Mouse (Mus musculus) ES-E14 (cell line): ENCODE data around the gene Dpy30. TPM values are rescaled to one million over a fixed set of nuclear protein-coding genes. Genes with fewer than 3 reads are reported as not detected.

Experiments used
- DNase-seq: peaks from one replicate; pipeline ENCODE4 v3.0.0-alpha.2; 2013; ENCODE audit warnings: low read depth, low spot score
- H3K27ac ChIP-seq: 2 replicates; pipeline ENCODE4 v1.5.1; 2012; ENCODE audit warnings: low read depth, mild to moderate bottlenecking, low read length, moderate library complexity, mixed read lengths; ENCODE audit not compliant: poor library complexity, insufficient read depth, severe bottlenecking
- H3K36me3 ChIP-seq: 2 replicates; pipeline ENCODE4 v1.6.1; 2012; ENCODE audit warnings: mild to moderate bottlenecking, low read length, moderate library complexity, mixed read lengths; ENCODE audit not compliant: control insufficient read depth, poor library complexity, insufficient read depth, severe bottlenecking
- H3K4me1 ChIP-seq, 2 experiments: fragments of 150-350 bp in 1 of 2; sonication (generic) in 1 of 2; 2 replicates each; pipeline ENCODE4 v1.6.1; 2012; ENCODE audit warnings: low read length in 2 of 2, mild to moderate bottlenecking in 1 of 2, mixed read lengths in 1 of 2; ENCODE audit not compliant: control insufficient read depth in 2 of 2, insufficient read depth in 2 of 2, poor library complexity in 1 of 2
- H3K4me3 ChIP-seq, 2 experiments: fragments of 150-350 bp in 1 of 2; sonication (generic) in 1 of 2; 2 replicates each; pipeline ENCODE4 v1.5.1; 2012; ENCODE audit warnings: low read length in 2 of 2, low read depth in 1 of 2, mild to moderate bottlenecking in 1 of 2, mixed read lengths in 1 of 2; ENCODE audit not compliant: insufficient read depth in 1 of 2, poor library complexity in 1 of 2, severe bottlenecking in 1 of 2
- H3K9ac ChIP-seq: 2 replicates; pipeline ENCODE4 v1.6.1; 2012; ENCODE audit warnings: low read depth, mild to moderate bottlenecking, low read length, mixed read lengths; ENCODE audit not compliant: poor library complexity, insufficient read depth, severe bottlenecking
- H3K9me3 ChIP-seq: fragments of 150-350 bp; sonication (generic); 2 replicates; pipeline ENCODE4 v1.6.1; 2012; ENCODE audit warnings: low read depth, mild to moderate bottlenecking, low read length; ENCODE audit not compliant: control insufficient read depth, insufficient read depth
- CHD2 ChIP-seq: IDR thresholded peaks from 2 replicates; pipeline ENCODE4 v1.6.1; 2014; ENCODE audit warnings: mild to moderate bottlenecking, low read depth, low read length, inconsistent platforms
- HCFC1 ChIP-seq: IDR thresholded peaks from 2 replicates; pipeline ENCODE4 v1.6.1; 2012; ENCODE audit warnings: low read length, inconsistent platforms, borderline replicate concordance; ENCODE audit not compliant: insufficient read depth
- MAFK ChIP-seq: IDR thresholded peaks from 2 replicates; pipeline ENCODE4 v1.6.1; 2014; ENCODE audit warnings: mild to moderate bottlenecking, low read depth, low read length, inconsistent platforms; ENCODE audit not compliant: insufficient read depth
- ZC3H11A ChIP-seq: IDR thresholded peaks from 2 replicates; pipeline ENCODE4 v1.6.1; 2012; ENCODE audit warnings: low read depth, mild to moderate bottlenecking, inconsistent platforms, low read length, borderline replicate concordance
- ZNF384 ChIP-seq: IDR thresholded peaks from 2 replicates; pipeline ENCODE4 v1.6.1; 2012; ENCODE audit warnings: low read depth, low read length, inconsistent platforms
- in situ Hi-C, 2 experiments: fragments of 600-800 bp; cut with MboI; formaldehyde crosslinking; loops; one replicate each; pipeline ENCODE4 v1.15.1; 2025; ENCODE audit warnings: low sequenced_read_pairs in 2 of 2, inconsistent platforms in 1 of 2; ENCODE audit not compliant: unreplicated experiment in 2 of 2
- total RNA-seq: library from RNA; depleted of rRNA; stranded (reverse); fragments of 300-350 nt; gene quantifications from 2 replicates; pipeline ENCODE4 v1.2.3, GENCODE M21; 2012; rRNA removed

Dpy30 gene
- total RNA-seq, 1 experiment, result 180 TPM

GRCm38 (mm10) chr17:74264333-74265155 is 59.2 kb downstream of the Dpy30 start:
- no peak overlapping the region for H3K9ac ChIP-seq

DNA sequence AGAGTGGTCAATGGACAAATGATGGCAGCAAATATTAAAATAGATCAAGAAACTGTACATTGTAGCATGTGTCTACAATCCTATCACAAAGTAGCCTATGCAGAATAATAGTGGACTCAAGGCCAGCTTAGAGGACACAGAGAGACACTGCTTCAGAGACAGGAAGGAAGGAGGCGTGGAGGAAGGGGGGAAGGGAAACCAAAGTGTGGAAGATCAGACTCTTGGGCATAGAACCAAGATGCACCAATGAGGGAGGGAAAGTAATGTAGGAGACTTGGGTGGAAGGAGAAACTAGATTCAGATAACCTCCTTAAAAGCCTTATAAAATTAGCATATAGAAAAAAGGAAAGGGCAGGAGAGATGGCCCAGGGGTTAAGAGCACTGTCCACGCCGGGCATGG is 61.3 kb downstream of the Dpy30 start:
- in situ Hi-C loops, result no loop called here
- H3K4me1 ChIP-seq, result peaks cover 3 to 11% of the 10 kb centered on the region in 2 experiments; a peak in 1 of 4 replicates
- H3K9me3 ChIP-seq, result no peaks in the 10 kb centered on the region
- no peak overlapping the region for H3K4me3 ChIP-seq
- H3K27ac ChIP-seq, result no peak overlapping the region
- TF ChIP-seq ZC3H11A, result no peak
- no peak for TF ChIP-seq ZNF384
- no peak for TF ChIP-seq HCFC1
- TF ChIP-seq CHD2, result no peak
- TF ChIP-seq MAFK, result no peak
- H3K36me3 ChIP-seq, result no peaks in the 10 kb centered on the region
- H3K9ac ChIP-seq, result no peak overlapping the region
- DNase-seq, result no peak

More at GRCm38 (mm10) chr17:74264333-74265155, 59.2 kb downstream of the Dpy30 start:
- TF ChIP-seq MAFK, result no peak
- no peak for TF ChIP-seq HCFC1
- TF ChIP-seq ZC3H11A, result no peak
- TF ChIP-seq ZNF384, result no peak
- TF ChIP-seq CHD2, result no peak
- Histone ChIP-seq H3K36me3 (no peaks in the 10 kb centered on the region), H3K9me3 (no peaks in the 10 kb centered on the region), H3K27ac (no peak overlapping the region), H3K4me3 (no peak overlapping the region), H3K4me1 (peaks cover 3 to 11% of the 10 kb centered on the region in 2 experiments; a peak in 1 of 4 replicates)
- DNase-seq, result no peak
- in situ Hi-C loops, result no loop called here

Other genes starting within 250 kb of the Dpy30 start
- 59.1 and 66.7 TPM in 2 replicates for gene Memo1, start 28.4 kb downstream of the Dpy30 start, total RNA-seq
- 39.0 and 48.8 TPM in 2 replicates for gene Spast, start 15.0 kb upstream of the Dpy30 start, total RNA-seq
- gene Slc30a6, start 71.7 kb upstream of the Dpy30 start, total RNA-seq, result 29.9 and 40.6 TPM in 2 replicates
- 2.3 and 2.4 TPM in 2 replicates for gene Nlrc4, start 135.2 kb upstream of the Dpy30 start, total RNA-seq
- 69.7 and 77.9 TPM in 2 replicates for gene Yipf4, start 165.5 kb upstream of the Dpy30 start, total RNA-seq
- 122 and 125 TPM in 2 replicates for gene Birc6, start 204.4 kb upstream of the Dpy30 start, total RNA-seq